In genomic region chr19:32425856-32426255, GRCm38 (mm10) we compare ENCODE assay signal across 24 mouse cellular contexts.
"Had no signal": no experiment of that assay in that cellular context is flagged by ENCODE, and none has a peak within 500 bp of the region (broad histone marks: within the 10 kb centered on the region; RNA-seq: fewer than 3 reads in every experiment).

No protein-coding gene starts in this region.

- H3K4me3 ChIP-seq: gastrocnemius, adult 2 months; heart, adult 2 months; heart, embryonic 13.5 days; heart, embryonic 15.5 days; hindbrain, embryonic 13.5 days; hindbrain, embryonic 15.5 days; layer of hippocampus, adult 2 months; limb, embryonic 13.5 days; limb, embryonic 15.5 days; liver, embryonic 13.5 days; liver, embryonic 15.5 days had no signal

- DNase-seq: gastrocnemius, adult 2 months; gastrocnemius, postnatal 10 days; gastrocnemius, postnatal 25 days; heart, adult 2 months; kidney, adult 18-20 months; kidney, adult 8-10 months; kidney, postnatal 10 days; kidney, postnatal 25 days; kidney, postnatal 4 days; layer of hippocampus, postnatal 36 days; left cerebral cortex, postnatal 4 days; liver, embryonic 13.5 days; liver, postnatal 0 days had no signal

- H3K4me2 ChIP-seq: heart, embryonic 11.5 days; heart, embryonic 13.5 days; heart, embryonic 15.5 days; hindbrain, embryonic 13.5 days; hindbrain, embryonic 15.5 days; limb, embryonic 13.5 days; limb, embryonic 15.5 days; liver, embryonic 13.5 days; liver, embryonic 15.5 days had no signal

- H3K9me3 ChIP-seq: heart, embryonic 13.5 days; heart, embryonic 15.5 days; hindbrain, embryonic 13.5 days; hindbrain, embryonic 15.5 days; limb, embryonic 13.5 days; limb, embryonic 15.5 days; liver, embryonic 13.5 days; liver, embryonic 15.5 days had no signal

- H3K4me1 ChIP-seq: heart, embryonic 15.5 days; hindbrain, embryonic 13.5 days; hindbrain, embryonic 15.5 days; limb, embryonic 13.5 days; limb, embryonic 15.5 days; liver, embryonic 13.5 days; liver, embryonic 15.5 days had no signal

- H3K27me3 ChIP-seq: heart, embryonic 13.5 days; heart, embryonic 15.5 days; hindbrain, embryonic 13.5 days; hindbrain, embryonic 15.5 days; limb, embryonic 13.5 days; limb, embryonic 15.5 days; liver, embryonic 13.5 days; liver, embryonic 15.5 days had no signal

- H3K9ac ChIP-seq: heart, embryonic 13.5 days; heart, embryonic 15.5 days; hindbrain, embryonic 13.5 days; hindbrain, embryonic 15.5 days; limb, embryonic 13.5 days; limb, embryonic 15.5 days; liver, embryonic 13.5 days; liver, embryonic 15.5 days; liver, postnatal 0 days had no signal

- H3K27ac ChIP-seq: gastrocnemius, adult 2 months; heart, adult 2 months; heart, embryonic 13.5 days; heart, embryonic 15.5 days; hindbrain, embryonic 13.5 days; hindbrain, embryonic 15.5 days; hindbrain, postnatal 0 days; layer of hippocampus, adult 2 months; limb, embryonic 13.5 days; limb, embryonic 15.5 days; liver, embryonic 13.5 days; liver, embryonic 15.5 days had no signal

- H3K36me3 ChIP-seq: heart, embryonic 13.5 days; heart, embryonic 15.5 days; hindbrain, embryonic 13.5 days; hindbrain, embryonic 15.5 days; limb, embryonic 13.5 days; limb, embryonic 15.5 days; liver, embryonic 13.5 days; liver, embryonic 15.5 days had no signal

- ATAC-seq: hindbrain, postnatal 0 days; intestine, postnatal 0 days; liver, postnatal 0 days had no signal
